Mouse (Mus musculus) stomach, postnatal 0 days (tissue): ENCODE data around the gene Cyp4f13. TPM values are rescaled to one million over a fixed set of nuclear protein-coding genes. Genes with fewer than 3 reads are reported as not detected.
A peak's percentile ranks its signal among the peaks of the same experiment; 100 is the strongest.

Source experiments
- ATAC-seq: fragments of 200-750 bp; cut with Nextera tagmentation; 2 replicates; pipeline ENCODE4 v1.8.0; 2017; ENCODE audit not compliant: low FRiP score, low TSS enrichment
- DNase-seq: peaks from one replicate; pipeline ENCODE4 v3.0.0-alpha.2; 2016; ENCODE audit warnings: low spot score
- H3K27ac ChIP-seq: fragments of 300-500 bp; sonication (generic); replicated peaks from 2 replicates; pipeline ENCODE4 v1.5.1; 2014; ENCODE audit warnings: mild to moderate bottlenecking, control low read depth
- H3K27me3 ChIP-seq: fragments of 300-500 bp; sonication (generic); 2 replicates; pipeline ENCODE4 v1.6.1; 2014; ENCODE audit warnings: low read length; ENCODE audit not compliant: control insufficient read depth, insufficient read depth
- H3K36me3 ChIP-seq: fragments of 300-500 bp; sonication (generic); 2 replicates; pipeline ENCODE4 v1.6.1; 2014; ENCODE audit warnings: low read length, mixed read lengths; ENCODE audit not compliant: control insufficient read depth, insufficient read depth
- H3K4me1 ChIP-seq: fragments of 300-500 bp; sonication (generic); replicated peaks from 2 replicates; pipeline ENCODE4 v1.6.1; 2014; ENCODE audit warnings: antibody characterized with exemption; ENCODE audit not compliant: control insufficient read depth, insufficient read depth
- H3K4me2 ChIP-seq: fragments of 300-500 bp; sonication (generic); replicated peaks from 2 replicates; pipeline ENCODE4 v1.6.1; 2014; ENCODE audit warnings: low read depth, mild to moderate bottlenecking, control low read depth, moderate library complexity
- H3K4me3 ChIP-seq: fragments of 300-500 bp; sonication (generic); 2 replicates; pipeline ENCODE4 v1.5.1; 2014; ENCODE audit warnings: low read depth, low read length, control low read depth
- H3K9ac ChIP-seq: fragments of 300-500 bp; sonication (generic); 2 replicates; pipeline ENCODE4 v1.6.1; 2014; ENCODE audit warnings: mild to moderate bottlenecking, low read length, control low read depth, mixed read lengths
- H3K9me3 ChIP-seq: fragments of 300-500 bp; sonication (generic); 2 replicates; pipeline ENCODE4 v1.6.1; 2016; ENCODE audit warnings: low read length; ENCODE audit not compliant: control insufficient read depth
- CTCF ChIP-seq: IDR thresholded peaks from 2 replicates; pipeline ENCODE4 v1.5.1; 2016; ENCODE audit warnings: antibody characterized with exemption, low read depth, mild to moderate bottlenecking, moderate library complexity
- EP300 ChIP-seq: optimal IDR thresholded peaks from 2 replicates; pipeline ENCODE3; 2016; ENCODE audit warnings: antibody characterized with exemption
- WGBS: fragments of 180-500 bp; shearing (Covaris S2); extraction: QIAGEN DNeasy Blood & Tissue Kit; methylation state at CpG from one replicate; pipeline ENCODE4 v1.1.7; 2014; 5-methylcytosine and 5-hydroxymethylcytosine counted together
- polyA plus RNA-seq: library from polyadenylated mRNA; unstranded; fragments of >200 nt; fragmentation: Nextera tagmentation; extraction: Ambion mirVana; gene quantifications from 2 replicates; pipeline ENCODE4 v1.2.1, GENCODE M21; 2015

Cyp4f13 gene
- polyA plus RNA-seq, 1 experiment from 2014 or later = 15.5 TPM

GRCm38 (mm10) chr17:32889611-32890010, 57.6 kb downstream of the Cyp4f13 start:
- Histone ChIP-seq H3K36me3 (no peaks in the 10 kb centered on the region), H3K27me3 (no peaks in the 10 kb centered on the region), H3K9ac (no peak overlapping the region), H3K4me1 (peaks cover 5% of the 10 kb centered on the region), H3K4me2 (no peak overlapping the region), H3K27ac (no peak overlapping the region), H3K4me3 (no peak overlapping the region), H3K9me3 (no peaks in the 10 kb centered on the region)
- DNase-seq = no peak
- 91% methylated on average over 6 of the region's 6 CpGs for WGBS
- no peak for ATAC-seq
- TF ChIP-seq CTCF (no peak), EP300 (no peak)

- H3K4me2 ChIP-seq = no peak overlapping the region
- no peaks in the 10 kb centered on the region for H3K9me3 ChIP-seq
- no peaks in the 10 kb centered on the region for H3K4me1 ChIP-seq
- no peak overlapping the region for H3K27ac ChIP-seq
- no peak for DNase-seq
- no peak for TF ChIP-seq CTCF
- no peak for TF ChIP-seq EP300
- WGBS = 89% methylated on average over 14 of the region's 14 CpGs
- ATAC-seq = no peak
- no peaks in the 10 kb centered on the region for H3K27me3 ChIP-seq
- H3K4me3 ChIP-seq = no peak overlapping the region
- H3K36me3 ChIP-seq = peaks cover 4% of the 10 kb centered on the region; the same call in 1 of the 2 replicates
- no peak overlapping the region for H3K9ac ChIP-seq
Observed at GRCm38 (mm10) chr17:32880320-32881218, 66.6 kb downstream of the Cyp4f13 start.

- TF ChIP-seq EP300 = no peak
- no peak for TF ChIP-seq CTCF
- DNase-seq = no peak
- Histone ChIP-seq H3K4me2 (no peak overlapping the region), H3K27me3 (no peaks in the 10 kb centered on the region), H3K9me3 (no peaks in the 10 kb centered on the region), H3K4me1 (no peaks in the 10 kb centered on the region), H3K27ac (no peak overlapping the region), H3K4me3 (no peak overlapping the region), H3K9ac (no peak overlapping the region), H3K36me3 (peaks cover 4% of the 10 kb centered on the region; the same call in 1 of the 2 replicates)
- 75% methylated on average over 11 of the region's 11 CpGs for WGBS
- no peak for ATAC-seq
Observed at GRCm38 (mm10) chr17:32878773-32879172, 68.4 kb downstream of the Cyp4f13 start.

GRCm38 (mm10) chr17:32877471-32878171, 69.6 kb downstream of the Cyp4f13 start:
- Histone ChIP-seq H3K4me3 (no peak overlapping the region), H3K4me1 (no peaks in the 10 kb centered on the region), H3K36me3 (peaks cover under 1% of the 10 kb centered on the region; the same call in 1 of the 2 replicates), H3K27me3 (no peaks in the 10 kb centered on the region), H3K4me2 (peak overlapping the region; percentile 6), H3K9me3 (no peaks in the 10 kb centered on the region), H3K27ac (no peak overlapping the region), H3K9ac (no peak overlapping the region)
- peak; percentile 28 for DNase-seq
- TF ChIP-seq CTCF (no peak), EP300 (no peak)
- no peak for ATAC-seq
- 6% methylated on average over 22 of the region's 22 CpGs for WGBS

Other genes starting within 250 kb of the Cyp4f13 start
- 13.0 and 13.7 TPM in 2 replicates for gene Zfp871, start 159.1 kb downstream of the Cyp4f13 start, polyA plus RNA-seq
- gene Zfp811, start 137.5 kb downstream of the Cyp4f13 start, polyA plus RNA-seq = 1.1 and 1.5 TPM in 2 replicates
- 5.1 and 5.7 TPM in 2 replicates for gene Zfp799, start 117.1 kb downstream of the Cyp4f13 start, polyA plus RNA-seq
- gene Zfp870, start 55.8 kb downstream of the Cyp4f13 start, polyA plus RNA-seq = 2.6 and 2.7 TPM in 2 replicates
- gene Cyp4f14, start 30.1 kb downstream of the Cyp4f13 start, polyA plus RNA-seq = not detected in 2 replicates
- 5.6 and 6.4 TPM in 2 replicates for gene Zfp472, start 18.4 kb upstream of the Cyp4f13 start, polyA plus RNA-seq
- 4.6 TPM in 2 replicates for gene Zfp952, start 45.7 kb upstream of the Cyp4f13 start, polyA plus RNA-seq
- 3.1 and 3.2 TPM in 2 replicates for gene Zfp763, start 86.0 kb upstream of the Cyp4f13 start, polyA plus RNA-seq
- gene 4921501E09Rik, start 120.7 kb upstream of the Cyp4f13 start, polyA plus RNA-seq = not detected in 2 replicates
- 2.5 and 3.7 TPM in 2 replicates for gene Zfp563, start 141.9 kb upstream of the Cyp4f13 start, polyA plus RNA-seq
- 0.02 TPM in 1 of 2 replicates, not detected in the other for gene Morc2b, start 192.3 kb upstream of the Cyp4f13 start, polyA plus RNA-seq
- gene Olfr55, start 221.0 kb upstream of the Cyp4f13 start, polyA plus RNA-seq = not detected in 2 replicates
- not detected in 2 replicates for gene Olfr239, start 243.9 kb upstream of the Cyp4f13 start, polyA plus RNA-seq